Mouse (Mus musculus): ENCODE results near the gene Pcgf2.

Gene Pcgf2

GRCm38 (mm10) chr11:97696669-97697068 lies 3.6 kb downstream of the Pcgf2 start:
- in situ Hi-C loops (cut with MboI, MseI): no loop called here

- in situ Hi-C loops (cut with MboI, MseI): no loop called here
Measured at GRCm38 (mm10) chr11:97695712-97696401, 4.4 kb downstream of the Pcgf2 start.

GRCm38 (mm10) chr11:97694921-97695711 lies 5.2 kb downstream of the Pcgf2 start:
- in situ Hi-C loops (cut with MboI, MseI): loop anchor here (5.0 kb wide), 1 partner anchor 43 kb away; no protein-coding TSS in a partner anchor

GRCm38 (mm10) chr11:97694435-97694834 lies 5.9 kb downstream of the Pcgf2 start:
- in situ Hi-C loops (cut with MboI, MseI): loop anchor here (5.0 kb wide), 1 partner anchor 42 kb away; no protein-coding TSS in a partner anchor

GRCm38 (mm10) chr11:97689861-97690260 lies 10.4 kb downstream of the Pcgf2 start:
- in situ Hi-C loops (cut with MboI, MseI): loop anchor here (5.0 kb wide), 1 partner anchor 38 kb away; no protein-coding TSS in a partner anchor

GRCm38 (mm10) chr11:97687061-97687460 lies 13.2 kb downstream of the Pcgf2 start:
- in situ Hi-C loops (cut with MboI, MseI): no loop called here

GRCm38 (mm10) chr11:97686322-97686908 lies 13.9 kb downstream of the Pcgf2 start:
- in situ Hi-C loops (cut with MboI, MseI): no loop called here

GRCm38 (mm10) chr11:97685613-97686321 lies 14.5 kb downstream of the Pcgf2 start, which contains the start of gene Cisd3:
Gene Cisd3, plus strand, starts transcription at chr11:97685826.
- in situ Hi-C loops (cut with MboI, MseI): no loop called here

- in situ Hi-C loops (cut with MboI, MseI): no loop called here
Measured at GRCm38 (mm10) chr11:97684766-97685165, 15.5 kb downstream of the Pcgf2 start.

- in situ Hi-C loops (cut with MboI, MseI): no loop called here
Measured at GRCm38 (mm10) chr11:97684063-97684680, 16.1 kb downstream of the Pcgf2 start.

GRCm38 (mm10) chr11:97682504-97683055 lies 17.7 kb downstream of the Pcgf2 start:
- in situ Hi-C loops (cut with MboI, MseI): no loop called here

- in situ Hi-C loops (cut with MboI, MseI): no loop called here
Measured at GRCm38 (mm10) chr11:97680430-97680829, 19.9 kb downstream of the Pcgf2 start.

GRCm38 (mm10) chr11:97678301-97678700 lies 22.0 kb downstream of the Pcgf2 start:
- in situ Hi-C loops (cut with MboI, MseI): no loop called here

GRCm38 (mm10) chr11:97677842-97678241 lies 22.5 kb downstream of the Pcgf2 start:
- in situ Hi-C loops (cut with MboI, MseI): no loop called here

- in situ Hi-C loops (cut with MboI, MseI): no loop called here
Measured at GRCm38 (mm10) chr11:97677381-97677780, 22.9 kb downstream of the Pcgf2 start.

- in situ Hi-C loops (cut with MboI, MseI): no loop called here
Measured at GRCm38 (mm10) chr11:97676050-97676754, 24.1 kb downstream of the Pcgf2 start.

- in situ Hi-C loops (cut with MboI, MseI): no loop called here
Measured at GRCm38 (mm10) chr11:97673148-97673547, 27.1 kb downstream of the Pcgf2 start.

- in situ Hi-C loops (cut with MboI, MseI): no loop called here
Measured at GRCm38 (mm10) chr11:97671177-97671527, 29.1 kb downstream of the Pcgf2 start.

GRCm38 (mm10) chr11:97670234-97671176 lies 29.8 kb downstream of the Pcgf2 start:
- in situ Hi-C loops (cut with MboI, MseI): no loop called here
